Mouse (Mus musculus) kidney, postnatal 0 days (tissue): ENCODE results near the gene Chrdl2. TPM values are rescaled to one million over a fixed set of nuclear protein-coding genes. Genes with fewer than 3 reads are reported as not detected.

Experiments
- ATAC-seq: fragments of 200-750 bp; cut with Nextera tagmentation; replicated peaks from 2 replicates; pipeline ENCODE4 v1.8.0; 2017; ENCODE audit warnings: low read depth, moderate number of reproducible peaks, moderate TSS enrichment, moderate library complexity; ENCODE audit not compliant: low FRiP score
- DNase-seq: peaks from one replicate; pipeline ENCODE4 v3.0.0-alpha.2; 2016; ENCODE audit warnings: low spot score
- H3K27ac ChIP-seq: fragments of 300-500 bp; sonication (generic); 2 replicates; pipeline ENCODE4 v1.5.1; 2014; ENCODE audit warnings: mild to moderate bottlenecking
- H3K27me3 ChIP-seq: fragments of 300-500 bp; sonication (generic); 2 replicates; pipeline ENCODE4 v1.6.1; 2014; ENCODE audit warnings: low read length, mixed read lengths; ENCODE audit not compliant: insufficient read depth
- H3K36me3 ChIP-seq: fragments of 300-500 bp; sonication (generic); 2 replicates; pipeline ENCODE4 v1.6.1; 2014; ENCODE audit warnings: low read length, mixed read lengths; ENCODE audit not compliant: insufficient read depth
- H3K4me1 ChIP-seq: fragments of 300-500 bp; sonication (generic); replicated peaks from 2 replicates; pipeline ENCODE4 v1.6.1; 2014; ENCODE audit warnings: antibody characterized with exemption, low read length, mixed read lengths; ENCODE audit not compliant: insufficient read depth
- H3K4me2 ChIP-seq: fragments of 300-500 bp; sonication (generic); 2 replicates; pipeline ENCODE4 v1.6.1; 2014; ENCODE audit warnings: mild to moderate bottlenecking, low read length, moderate library complexity, mixed read lengths
- H3K4me3 ChIP-seq: fragments of 300-500 bp; sonication (generic); replicated peaks from 2 replicates; pipeline ENCODE4 v1.5.1; 2014; ENCODE audit warnings: low read depth, low read length
- H3K9ac ChIP-seq: fragments of 300-500 bp; sonication (generic); 2 replicates; pipeline ENCODE4 v1.6.1; 2014; ENCODE audit warnings: low read depth, low read length
- H3K9me3 ChIP-seq: fragments of 300-500 bp; sonication (generic); replicated peaks from 2 replicates; pipeline ENCODE4 v1.6.1; 2016; ENCODE audit warnings: low read length, inconsistent platforms, mixed read lengths
- CTCF ChIP-seq: IDR thresholded peaks from 2 replicates; pipeline ENCODE4 v1.5.1; 2016; ENCODE audit warnings: antibody characterized with exemption, low read depth, mild to moderate bottlenecking, moderate library complexity
- WGBS: fragments of 180-500 bp; shearing (Covaris S2); extraction: QIAGEN DNeasy Blood & Tissue Kit; methylation state at CpG from one replicate; pipeline ENCODE4 v1.1.7; 2014; 5-methylcytosine and 5-hydroxymethylcytosine counted together
- polyA plus RNA-seq: library from polyadenylated mRNA; unstranded; fragments of >200 nt; fragmentation: Nextera tagmentation; extraction: Ambion mirVana; gene quantifications from 2 replicates; pipeline ENCODE4 v1.2.1, GENCODE M21; 2015

The Chrdl2 gene
- polyA plus RNA-seq, 1 experiment from 2014 or later, result 0.32 TPM

- Histone ChIP-seq H3K27ac (no peak overlapping the region), H3K4me2 (no peak overlapping the region), H3K4me3 (no peak overlapping the region), H3K9me3 (no peaks in the 10 kb centered on the region), H3K27me3 (no peaks in the 10 kb centered on the region), H3K4me1 (no peaks in the 10 kb centered on the region), H3K36me3 (no peaks in the 10 kb centered on the region), H3K9ac (no peak overlapping the region)
- 42% methylated on average over 4 of the region's 4 CpGs for WGBS
- TF ChIP-seq CTCF, result no peak
- peak; percentile 65; the same call in 1 of the 2 replicates for ATAC-seq
- DNase-seq, result no peak
Observed at GRCm38 (mm10) chr7:100077071-100077470, 71.1 kb downstream of the Chrdl2 start.

DNA sequence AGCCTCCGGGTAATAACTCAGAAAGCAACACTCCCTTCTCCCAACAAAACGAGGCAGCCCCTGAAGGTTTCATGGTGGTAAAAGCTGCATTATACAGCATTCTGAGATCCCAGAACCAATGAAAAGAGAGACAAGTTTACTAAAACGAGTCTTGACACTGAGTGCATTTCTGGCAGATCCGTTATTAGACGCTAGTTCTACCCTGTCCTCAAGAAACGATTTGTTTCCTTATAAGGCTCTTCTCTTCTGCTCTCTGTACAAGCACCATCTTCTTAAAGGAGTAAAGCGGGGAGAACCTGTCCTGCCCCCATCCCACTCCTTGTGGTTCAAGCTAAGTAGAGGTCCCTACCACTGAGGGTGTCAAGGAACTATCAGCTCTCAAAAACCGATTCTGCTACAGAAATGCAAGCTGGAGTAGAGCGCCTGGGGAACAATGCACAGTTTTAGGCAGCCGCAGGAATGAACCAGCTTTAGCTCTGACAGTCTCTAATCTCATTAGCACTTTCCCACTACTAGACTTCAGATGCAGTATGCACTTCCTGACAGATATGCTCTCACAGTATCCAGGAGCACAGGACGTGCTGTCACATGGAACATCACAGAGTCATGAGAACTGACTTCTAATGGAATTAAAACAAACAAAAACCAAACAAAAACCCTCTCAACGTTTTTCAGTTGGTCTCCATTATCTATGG is 74.3 kb downstream of the Chrdl2 start:
- no peak for DNase-seq
- Histone ChIP-seq H3K9me3 (no peaks in the 10 kb centered on the region), H3K4me1 (no peaks in the 10 kb centered on the region), H3K27me3 (no peaks in the 10 kb centered on the region), H3K4me2 (no peak overlapping the region), H3K9ac (no peak overlapping the region), H3K27ac (no peak overlapping the region), H3K4me3 (no peak overlapping the region), H3K36me3 (peaks cover 14% of the 10 kb centered on the region; the same call in 1 of the 2 replicates)
- no peak for ATAC-seq
- TF ChIP-seq CTCF, result no peak
- 68% methylated on average over 12 of the region's 12 CpGs for WGBS

- Histone ChIP-seq H3K36me3 (peaks cover 32% of the 10 kb centered on the region), H3K27me3 (no peaks in the 10 kb centered on the region), H3K9ac (no peak overlapping the region), H3K9me3 (no peaks in the 10 kb centered on the region), H3K4me3 (no peak overlapping the region), H3K4me2 (no peak overlapping the region), H3K27ac (no peak overlapping the region), H3K4me1 (no peaks in the 10 kb centered on the region)
- 95% methylated on average over 6 of the region's 6 CpGs for WGBS
- no peak for TF ChIP-seq CTCF
- DNase-seq (no peak), ATAC-seq (no peak)
Observed at GRCm38 (mm10) chr7:100082836-100083235, 76.9 kb downstream of the Chrdl2 start.

DNA sequence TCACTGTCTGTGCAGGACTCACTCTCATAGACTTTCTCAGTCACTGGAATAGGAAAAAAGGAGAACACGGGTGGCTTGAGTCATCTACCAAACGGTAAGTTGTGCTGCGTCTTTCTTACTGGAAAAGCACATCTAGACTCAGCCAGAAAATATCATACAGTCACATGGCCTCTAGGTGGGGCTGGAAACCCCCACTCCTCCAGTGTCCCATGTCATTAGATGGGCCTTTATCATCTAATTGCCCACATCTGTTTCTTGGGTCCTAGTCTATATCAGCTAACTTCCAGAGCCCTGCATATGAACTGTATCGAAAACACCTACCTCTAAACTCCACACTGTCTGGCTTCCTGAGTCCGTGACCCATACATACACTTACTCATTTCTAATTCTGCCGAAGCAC is 77.8 kb downstream of the Chrdl2 start:
- ATAC-seq (no peak), DNase-seq (no peak)
- H3K4me3 ChIP-seq, result no peak overlapping the region
- H3K9me3 ChIP-seq, result no peaks in the 10 kb centered on the region
- H3K4me1 ChIP-seq, result no peaks in the 10 kb centered on the region
- no peak overlapping the region for H3K27ac ChIP-seq
- H3K36me3 ChIP-seq, result peaks cover 37% of the 10 kb centered on the region
- no peaks in the 10 kb centered on the region for H3K27me3 ChIP-seq
- no peak overlapping the region for H3K9ac ChIP-seq
- peak; percentile 30; the same call in 1 of the 2 replicates for TF ChIP-seq CTCF
- 94% methylated on average over 6 of the region's 6 CpGs for WGBS
- H3K4me2 ChIP-seq, result no peak overlapping the region

Other genes starting within 250 kb of the Chrdl2 start
- gene Olfr521, start 242.7 kb upstream of the Chrdl2 start, polyA plus RNA-seq, result not detected in 2 replicates
- 2.5 and 2.6 TPM in 2 replicates for gene Neu3, start 177.8 kb upstream of the Chrdl2 start, polyA plus RNA-seq
- 0.20 TPM in 2 replicates for gene Xrra1, start 147.1 kb upstream of the Chrdl2 start, polyA plus RNA-seq
- gene Spcs2, start 142.7 kb upstream of the Chrdl2 start, polyA plus RNA-seq, result 340 and 344 TPM in 2 replicates
- gene Rnf169, start 25.7 kb upstream of the Chrdl2 start, polyA plus RNA-seq, result 4.4 and 5.0 TPM in 2 replicates
- gene Pold3, start 115.4 kb downstream of the Chrdl2 start, polyA plus RNA-seq, result 34.8 and 42.1 TPM in 2 replicates
- gene Lipt2, start 153.1 kb downstream of the Chrdl2 start, polyA plus RNA-seq, result 19.7 and 20.1 TPM in 2 replicates
- 2.3 and 2.6 TPM in 2 replicates for gene Kcne3, start 170.3 kb downstream of the Chrdl2 start, polyA plus RNA-seq
- 2.4 and 2.5 TPM in 2 replicates for gene Pgm2l1, start 221.2 kb downstream of the Chrdl2 start, polyA plus RNA-seq